Mouse (Mus musculus): ENCODE measurements around the gene Lamtor2.

DNA sequence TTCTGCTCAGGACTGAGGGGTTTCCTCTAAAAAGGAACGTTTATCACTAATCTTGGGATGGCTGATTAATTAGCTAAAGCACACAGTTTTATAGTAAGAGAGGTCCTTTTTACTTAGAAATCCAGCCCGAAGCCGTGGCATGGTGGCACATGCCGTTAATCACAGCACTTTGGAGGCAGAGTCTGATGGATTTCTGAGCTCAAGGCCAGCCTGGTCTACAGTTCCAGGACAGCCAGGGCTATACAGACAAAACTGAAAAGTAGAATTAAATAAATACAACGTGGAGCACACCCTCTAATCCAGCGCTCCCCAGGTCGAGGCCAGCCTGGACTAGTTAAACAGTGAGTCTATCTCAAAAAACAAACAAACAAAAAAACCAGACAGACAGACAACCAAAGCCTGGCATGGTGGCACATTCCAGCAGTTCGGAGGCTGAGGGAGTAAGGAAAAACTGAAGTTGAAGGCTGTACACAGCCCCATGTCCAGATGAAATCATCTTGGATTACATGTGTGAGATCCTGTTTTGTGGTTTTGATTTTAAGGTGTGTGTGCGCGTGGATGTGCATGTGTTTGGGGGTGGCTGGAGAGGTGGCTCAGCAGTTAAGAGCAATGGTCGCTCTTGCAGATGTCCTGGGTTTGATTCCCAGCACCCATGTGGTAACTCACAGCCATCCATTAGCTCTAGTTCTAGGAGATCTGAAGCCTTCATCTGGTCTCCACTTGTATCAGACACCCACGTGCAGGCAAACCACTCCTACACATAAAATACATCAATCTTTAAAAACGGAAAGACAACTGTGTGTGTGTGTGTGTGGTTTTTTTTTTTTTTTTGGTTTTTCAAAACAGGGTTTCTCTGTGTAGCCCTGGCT lies 42.2 kb downstream of the Lamtor2 start:
- TF ChIP-seq CTCF (IDR thresholded peaks at IDR 0.05) (no peak), POLR2A (IDR thresholded peaks at IDR 0.05; ENCODE audit: insufficient read depth, low read depth, low read length) (no peak)

All from heart, adult 2 months (tissue).